Mouse (Mus musculus) liver, postnatal 0 days (tissue): ENCODE measurements at regions not wholly inside any gene's neighbourhood (a gene's known extent, or its start where the extent isn't known, plus 50 kb on each side); places are given as distances from the start of the nearest gene placed in this dataset.

ENCODE experiments used
- ATAC-seq: fragments of 200-750 bp; cut with Nextera tagmentation; 2 replicates; pipeline ENCODE4 v1.8.0; 2017; ENCODE audit warnings: mild to moderate bottlenecking, moderate library complexity
- DNase-seq: peaks from one replicate; pipeline ENCODE4 v3.0.0-alpha.2; 2016
- H3K27ac ChIP-seq: fragments of 300-500 bp; sonication (generic); 2 replicates; pipeline ENCODE4 v1.5.1; 2014; ENCODE audit warnings: antibody characterized with exemption, moderate library complexity, mild to moderate bottlenecking, low read depth
- H3K27me3 ChIP-seq: fragments of 300-500 bp; sonication (generic); 2 replicates; pipeline ENCODE4 v1.6.1; 2014; ENCODE audit warnings: low read length, control low read depth, mixed read lengths; ENCODE audit not compliant: insufficient read depth
- H3K36me3 ChIP-seq: fragments of 300-500 bp; sonication (generic); replicated peaks from 2 replicates; pipeline ENCODE4 v1.6.1; 2014; ENCODE audit warnings: mild to moderate bottlenecking, control low read depth, low read length, moderate library complexity, mixed read lengths; ENCODE audit not compliant: insufficient read depth
- H3K4me1 ChIP-seq: fragments of 300-500 bp; sonication (generic); 2 replicates; pipeline ENCODE4 v1.6.1; 2014; ENCODE audit warnings: antibody characterized with exemption, mild to moderate bottlenecking, control low read depth; ENCODE audit not compliant: insufficient read depth
- H3K4me2 ChIP-seq: fragments of 300-500 bp; sonication (generic); 2 replicates; pipeline ENCODE4 v1.6.1; 2014; ENCODE audit warnings: low read depth, mild to moderate bottlenecking, low read length, moderate library complexity, mixed read lengths
- H3K4me3 ChIP-seq: fragments of 300-500 bp; sonication (generic); 2 replicates; pipeline ENCODE4 v1.5.1; 2014; ENCODE audit warnings: low read depth, low read length
- H3K9ac ChIP-seq: fragments of 300-500 bp; sonication (generic); replicated peaks from 2 replicates; pipeline ENCODE4 v1.6.1; 2014; ENCODE audit warnings: mild to moderate bottlenecking, moderate library complexity
- H3K9me3 ChIP-seq: fragments of 300-500 bp; sonication (generic); 2 replicates; pipeline ENCODE4 v1.6.1; 2016; ENCODE audit warnings: mild to moderate bottlenecking, control low read depth, low read length, mixed read lengths
- CTCF ChIP-seq: sonication (generic); IDR thresholded peaks from 2 replicates; pipeline ENCODE4 v1.5.1; 2016; ENCODE audit warnings: antibody characterized with exemption, low read depth
- EP300 ChIP-seq: IDR thresholded peaks from 2 replicates; pipeline ENCODE4 v1.6.1; 2016; ENCODE audit warnings: antibody characterized with exemption, low read depth, mild to moderate bottlenecking
- WGBS: fragments of 180-500 bp; shearing (Covaris S2); extraction: QIAGEN DNeasy Blood & Tissue Kit; methylation state at CpG from one replicate; pipeline ENCODE4 v1.1.7; 2014; ENCODE audit not compliant: insufficient replicate concordance; 5-methylcytosine and 5-hydroxymethylcytosine counted together

GRCm38 (mm10) chr2:148507523-148507922 is 64.2 kb upstream of the Cd93 start:
- H3K4me1 ChIP-seq = peaks cover 10% of the 10 kb centered on the region; the same call in 1 of the 2 replicates
- no peaks in the 10 kb centered on the region for H3K36me3 ChIP-seq
- H3K9me3 ChIP-seq = no peaks in the 10 kb centered on the region
- no peak overlapping the region for H3K9ac ChIP-seq
- H3K27me3 ChIP-seq = no peaks in the 10 kb centered on the region
- H3K4me2 ChIP-seq = no peak overlapping the region
- no peak overlapping the region for H3K4me3 ChIP-seq
- no peak overlapping the region for H3K27ac ChIP-seq
- no peak for ATAC-seq
- DNase-seq = no peak
- no peak for TF ChIP-seq CTCF
- TF ChIP-seq EP300 = no peak

GRCm38 (mm10) chr2:148506966-148507365 is 63.6 kb upstream of the Cd93 start:
- H3K4me1 ChIP-seq = peaks cover 10% of the 10 kb centered on the region; the same call in 1 of the 2 replicates
- TF ChIP-seq CTCF (no peak), EP300 (no peak)
- no peaks in the 10 kb centered on the region for H3K27me3 ChIP-seq
- no peaks in the 10 kb centered on the region for H3K9me3 ChIP-seq
- no peak overlapping the region for H3K4me3 ChIP-seq
- no peak overlapping the region for H3K4me2 ChIP-seq
- no peak for ATAC-seq
- no peak overlapping the region for H3K27ac ChIP-seq
- 63% methylated on average over 3 of the region's 3 CpGs for WGBS
- no peak overlapping the region for H3K9ac ChIP-seq
- no peak for DNase-seq
- H3K36me3 ChIP-seq = no peaks in the 10 kb centered on the region

- H3K9ac ChIP-seq = no peak overlapping the region
- peaks cover 10% of the 10 kb centered on the region; the same call in 1 of the 2 replicates for H3K4me1 ChIP-seq
- ATAC-seq (no peak), DNase-seq (no peak)
- no peak overlapping the region for H3K27ac ChIP-seq
- no peaks in the 10 kb centered on the region for H3K27me3 ChIP-seq
- H3K4me2 ChIP-seq = no peak overlapping the region
- no peaks in the 10 kb centered on the region for H3K36me3 ChIP-seq
- H3K9me3 ChIP-seq = no peaks in the 10 kb centered on the region
- H3K4me3 ChIP-seq = no peak overlapping the region
- TF ChIP-seq EP300 (no peak), CTCF (no peak)
- whole genome bisulfite sequencing = 50% methylated on average over 3 of the region's 3 CpGs
These were observed 62.3 kb upstream of the Cd93 start for GRCm38 (mm10) chr2:148505651-148506050.

DNA sequence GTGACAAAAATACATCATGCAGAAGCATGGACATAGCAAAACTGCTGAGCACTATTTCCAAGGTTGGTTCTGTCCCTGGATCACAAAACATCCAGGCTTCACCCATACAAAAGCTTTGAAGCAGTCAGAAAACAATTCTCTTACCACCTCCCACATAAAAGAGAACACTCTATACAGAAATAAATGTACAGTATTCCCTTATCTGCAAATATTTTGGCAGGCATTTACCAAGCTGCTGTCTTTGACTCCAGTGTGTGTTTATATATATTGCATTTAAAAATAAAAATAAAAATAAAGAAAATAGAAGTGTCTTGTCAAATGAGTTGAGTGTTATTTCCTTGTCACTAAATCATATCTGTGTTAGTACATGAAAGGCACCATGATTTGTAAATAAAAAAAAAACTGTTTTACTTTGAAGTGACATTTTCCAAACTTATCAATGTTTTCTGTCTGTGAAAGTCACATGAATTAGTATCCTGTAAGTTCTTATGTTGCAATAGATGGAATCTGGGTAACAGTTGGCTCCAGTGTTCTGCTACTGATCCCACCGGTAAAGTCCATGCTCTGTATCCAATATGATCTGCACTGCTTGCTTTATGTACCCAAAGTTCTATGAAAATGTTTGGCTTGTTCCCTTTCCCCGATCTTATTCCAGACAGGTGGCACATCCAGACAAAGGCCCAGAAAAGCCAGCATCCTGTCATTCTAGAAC is 59.9 kb upstream of the Cd93 start:
- WGBS = 77% methylated on average over 2 of the region's 2 CpGs
- H3K9me3 ChIP-seq = no peaks in the 10 kb centered on the region
- H3K4me1 ChIP-seq = peaks cover 10% of the 10 kb centered on the region; the same call in 1 of the 2 replicates
- ATAC-seq = no peak
- TF ChIP-seq CTCF (no peak), EP300 (no peak)
- no peak overlapping the region for H3K4me2 ChIP-seq
- H3K9ac ChIP-seq = no peak overlapping the region
- H3K4me3 ChIP-seq = no peak overlapping the region
- no peaks in the 10 kb centered on the region for H3K36me3 ChIP-seq
- H3K27me3 ChIP-seq = no peaks in the 10 kb centered on the region
- no peak overlapping the region for H3K27ac ChIP-seq
- DNase-seq = no peak

- Histone ChIP-seq H3K4me2 (no peak overlapping the region), H3K27me3 (no peaks in the 10 kb centered on the region), H3K4me1 (peaks cover 10% of the 10 kb centered on the region; the same call in 1 of the 2 replicates), H3K9me3 (no peaks in the 10 kb centered on the region), H3K4me3 (no peak overlapping the region), H3K36me3 (no peaks in the 10 kb centered on the region), H3K27ac (no peak overlapping the region), H3K9ac (no peak overlapping the region)
- DNase-seq (no peak), ATAC-seq (no peak)
- TF ChIP-seq CTCF (no peak), EP300 (no peak)
- WGBS = 65% methylated on average over 2 of the region's 2 CpGs
These were observed 59.0 kb upstream of the Cd93 start for GRCm38 (mm10) chr2:148502321-148502720.

DNA sequence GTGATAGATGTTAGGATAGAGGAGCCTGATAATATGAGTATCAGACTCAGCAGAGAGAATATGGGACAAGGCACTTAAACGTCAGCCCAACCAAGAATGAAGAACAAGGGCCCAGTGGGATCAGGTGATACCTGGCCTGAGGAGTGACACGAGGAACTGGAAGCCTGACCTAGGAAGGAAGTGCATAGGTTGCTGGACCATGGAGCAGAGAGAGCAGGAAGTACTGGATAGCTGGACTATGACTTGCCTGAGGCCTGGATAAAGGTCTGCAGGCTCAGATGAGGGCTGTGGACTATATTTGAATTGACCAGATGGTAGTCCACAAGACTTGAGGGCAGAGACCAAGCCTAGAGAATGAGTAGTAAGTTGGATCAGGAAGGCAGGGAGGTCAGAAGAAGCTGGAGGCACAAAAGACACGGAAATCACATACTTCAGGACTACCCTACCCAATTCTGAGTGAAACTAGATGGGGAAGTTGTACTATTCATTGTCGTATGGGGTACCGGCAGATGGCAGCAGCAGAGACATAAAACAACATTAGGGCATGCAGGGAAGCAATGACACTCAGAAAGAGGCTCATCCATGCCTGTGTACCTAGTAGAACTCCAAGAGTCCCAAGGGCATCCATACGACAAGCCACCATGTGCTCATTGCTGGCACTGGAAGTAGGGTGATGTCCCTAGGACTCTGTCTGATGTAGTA is 57.0 kb upstream of the Cd93 start:
- TF ChIP-seq EP300 = no peak
- peak; percentile 44 for TF ChIP-seq CTCF
- no peak overlapping the region for H3K27ac ChIP-seq
- H3K4me3 ChIP-seq = no peak overlapping the region
- WGBS = 56% methylated on average over 6 of the region's 6 CpGs
- ATAC-seq = no peak
- no peak overlapping the region for H3K9ac ChIP-seq
- H3K9me3 ChIP-seq = no peaks in the 10 kb centered on the region
- H3K4me2 ChIP-seq = no peak overlapping the region
- no peaks in the 10 kb centered on the region for H3K27me3 ChIP-seq
- H3K36me3 ChIP-seq = no peaks in the 10 kb centered on the region
- no peak for DNase-seq
- H3K4me1 ChIP-seq = peaks cover 6% of the 10 kb centered on the region; the same call in 1 of the 2 replicates
